Mouse (Mus musculus): Measurements from ENCODE around the gene Cit.
A peak's percentile ranks its signal among the peaks of the same experiment; 100 is the strongest.

Cit gene

GRCm38 (mm10) chr5:115909106-115909505 lies 64.0 kb downstream of the Cit start:
- peak; percentile 39 to 82 for DNase-seq (ENCODE audit: inconsistent age in 2 of 2, low spot score in 1 of 2)

DNA sequence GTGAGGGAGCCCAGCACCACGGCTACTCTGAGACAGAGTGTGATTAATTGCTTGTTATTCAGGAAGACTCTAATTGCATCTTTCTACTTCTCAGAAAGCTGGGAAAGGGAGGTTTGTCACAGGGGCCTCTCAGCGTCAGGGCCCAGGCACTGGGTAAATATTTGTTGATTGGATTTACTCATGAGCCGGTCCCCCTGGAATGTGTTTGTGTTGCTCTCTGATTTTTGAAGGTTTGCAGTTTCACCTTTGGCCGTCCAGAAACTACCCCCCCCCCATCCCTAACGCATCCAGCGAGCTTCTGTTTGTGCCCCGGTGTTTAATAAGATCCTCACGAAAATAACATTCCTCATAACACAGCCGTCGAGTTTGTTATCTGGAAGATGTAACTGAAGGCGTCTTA lies 65.4 kb downstream of the Cit start:
- DNase-seq (ENCODE audit: inconsistent age in 2 of 2, low spot score in 1 of 2): no peak

DNA sequence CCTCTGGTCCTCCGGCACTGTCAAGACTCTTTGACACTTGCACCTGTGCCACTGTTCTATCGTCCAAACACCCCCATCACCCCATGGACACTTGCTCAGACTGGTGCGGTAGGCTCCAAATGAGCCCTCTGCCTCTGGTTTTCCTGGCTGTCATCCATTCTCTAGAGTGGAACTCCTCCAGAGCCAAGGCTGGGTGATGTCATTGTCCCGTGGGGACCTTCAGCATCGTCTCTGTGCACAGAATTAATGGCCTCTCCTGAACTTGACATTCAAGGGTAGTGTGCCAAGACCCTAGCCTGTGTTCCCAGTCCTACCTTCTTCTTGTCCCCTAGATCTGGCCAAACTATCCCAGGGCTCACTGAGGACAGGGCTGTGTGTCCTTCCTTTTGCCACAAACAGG lies 70.4 kb downstream of the Cit start:
- DNase-seq (ENCODE audit: inconsistent age in 2 of 2, low spot score in 1 of 2): peak; percentile 75 to 89

GRCm38 (mm10) chr5:115917960-115918359 lies 72.9 kb downstream of the Cit start:
- DNase-seq (ENCODE audit: inconsistent age in 2 of 2, low spot score in 1 of 2): no peak

GRCm38 (mm10) chr5:115918597-115919351 lies 73.7 kb downstream of the Cit start:
- DNase-seq (ENCODE audit: inconsistent age in 2 of 2, low spot score in 1 of 2): no peak

- DNase-seq (ENCODE audit: inconsistent age in 2 of 2, low spot score in 1 of 2): no peak
These were observed 76.9 kb downstream of the Cit start for GRCm38 (mm10) chr5:115921990-115922389.

- DNase-seq (ENCODE audit: inconsistent age in 2 of 2, low spot score in 1 of 2): no peak
These were observed 79.9 kb downstream of the Cit start for GRCm38 (mm10) chr5:115924946-115925345.

DNA sequence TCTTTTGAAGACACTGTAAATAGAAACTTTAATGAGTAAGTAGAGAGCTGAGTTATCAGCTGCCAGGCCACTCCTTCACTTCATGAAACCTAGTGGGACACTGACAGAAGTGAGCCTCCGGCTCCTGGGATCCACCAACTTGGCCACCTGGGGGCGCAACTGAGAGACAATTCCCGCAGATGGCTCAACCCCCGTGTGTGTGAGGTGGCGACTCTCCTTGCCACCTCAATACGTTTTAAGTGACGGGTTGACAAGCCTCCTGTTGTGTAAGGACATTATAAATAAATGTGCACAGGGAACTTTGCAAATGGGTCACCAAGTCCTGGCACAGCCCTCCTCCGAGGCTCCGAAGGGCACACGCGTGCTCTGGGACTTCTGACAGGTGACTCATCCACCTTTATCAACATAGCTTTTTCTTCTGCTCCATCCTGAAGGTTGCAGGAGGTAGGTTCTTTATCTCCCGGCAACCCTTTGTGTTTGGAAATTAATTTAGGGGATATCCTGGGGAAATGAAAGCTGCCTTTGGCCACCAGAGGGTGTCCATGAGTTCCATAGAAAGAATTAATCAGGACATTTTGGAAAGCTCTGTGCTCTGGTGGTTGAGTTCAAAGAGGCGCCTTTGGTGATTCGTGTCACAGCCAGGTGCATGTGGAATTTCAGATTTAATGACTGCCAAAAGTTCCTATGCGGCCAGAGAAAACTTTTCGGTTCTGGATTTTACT lies 83.9 kb downstream of the Cit start:
- DNase-seq (ENCODE audit: inconsistent age in 2 of 2, low spot score in 1 of 2): peak; percentile 67 to 89

DNA sequence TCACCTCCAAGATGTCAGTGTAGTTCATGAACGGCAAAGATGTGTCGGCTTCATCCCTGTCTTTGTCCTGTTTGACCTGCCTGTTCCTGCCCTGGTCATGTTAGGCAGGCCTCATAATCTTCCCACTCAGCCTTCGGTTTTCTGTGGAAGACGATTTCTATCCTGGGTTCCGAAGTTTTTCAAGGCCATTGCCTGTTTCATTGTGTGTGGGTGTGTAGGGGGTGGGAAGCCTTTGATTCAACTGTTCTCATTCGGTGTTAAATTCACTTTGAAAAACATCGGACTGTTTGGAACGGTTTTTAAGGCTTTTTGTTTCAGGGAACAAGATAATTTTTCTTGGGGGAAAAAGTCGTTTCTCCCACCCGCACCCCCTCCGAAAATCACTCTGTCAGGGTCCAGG lies 87.2 kb downstream of the Cit start:
- DNase-seq (ENCODE audit: inconsistent age in 2 of 2, low spot score in 1 of 2): no peak

- DNase-seq (ENCODE audit: inconsistent age in 2 of 2, low spot score in 1 of 2): no peak
These were observed 91.8 kb downstream of the Cit start for GRCm38 (mm10) chr5:115936851-115937250.

GRCm38 (mm10) chr5:115937566-115937965 lies 92.5 kb downstream of the Cit start:
- peak; percentile 20 to 64 for DNase-seq (ENCODE audit: inconsistent age in 2 of 2, low spot score in 1 of 2)

GRCm38 (mm10) chr5:115938999-115939398 lies 93.9 kb downstream of the Cit start:
- DNase-seq (ENCODE audit: inconsistent age in 2 of 2, low spot score in 1 of 2): no peak

GRCm38 (mm10) chr5:115942389-115942788 lies 97.3 kb downstream of the Cit start:
- no peak for DNase-seq (ENCODE audit: inconsistent age in 2 of 2, low spot score in 1 of 2)

- no peak for DNase-seq (ENCODE audit: inconsistent age in 2 of 2, low spot score in 1 of 2)
These were observed 99.9 kb downstream of the Cit start for GRCm38 (mm10) chr5:115944791-115945490.

GRCm38 (mm10) chr5:115947622-115948353 lies 102.7 kb downstream of the Cit start:
- DNase-seq (ENCODE audit: inconsistent age in 2 of 2, low spot score in 1 of 2): no peak

DNA sequence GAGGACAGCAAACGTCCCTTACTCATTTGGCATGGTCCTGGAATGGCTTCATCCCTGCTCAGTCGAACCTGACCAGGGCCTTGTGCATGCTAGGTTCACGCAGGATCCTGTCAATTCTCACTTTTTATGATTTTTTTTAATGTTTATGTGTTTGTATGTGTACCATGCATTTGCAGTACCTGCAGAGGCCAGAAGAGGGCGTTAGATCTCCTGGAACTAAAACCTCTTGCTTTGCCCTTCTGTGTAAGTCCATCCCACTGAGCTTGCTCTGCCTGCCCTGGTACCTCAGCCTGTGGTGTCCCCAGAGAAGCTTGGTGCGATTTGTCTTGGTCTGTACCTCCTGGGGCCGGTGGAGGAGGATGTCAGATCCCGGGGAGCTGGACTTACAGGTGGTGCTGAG lies 105.9 kb downstream of the Cit start:
- no peak for DNase-seq (ENCODE audit: inconsistent age in 2 of 2, low spot score in 1 of 2)

- DNase-seq (ENCODE audit: inconsistent age in 2 of 2, low spot score in 1 of 2): peak in 1 of 2 experiments; percentile 56
These were observed 108.1 kb downstream of the Cit start for GRCm38 (mm10) chr5:115953173-115953572.

DNA sequence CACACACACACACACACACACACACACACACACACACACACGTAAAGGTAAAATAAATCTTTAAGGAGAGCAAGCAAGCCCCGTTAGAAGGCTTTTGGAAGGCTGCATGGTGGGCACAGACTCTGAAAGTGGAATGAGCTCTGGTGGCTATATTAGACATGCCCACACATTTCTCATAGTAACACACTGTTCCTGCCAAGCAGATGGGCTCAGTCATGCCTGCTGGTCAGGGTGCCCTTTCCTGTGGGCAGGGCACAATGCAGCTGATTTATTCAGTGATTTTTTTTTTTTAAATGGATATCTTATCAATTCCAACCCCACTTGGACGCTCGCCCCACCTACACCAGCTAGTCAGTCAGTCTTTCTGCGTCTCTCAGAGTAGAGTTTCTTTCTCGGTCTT lies 109.0 kb downstream of the Cit start:
- DNase-seq (ENCODE audit: inconsistent age in 2 of 2, low spot score in 1 of 2): peak in 1 of 2 experiments; percentile 70

GRCm38 (mm10) chr5:115954549-115954948 lies 109.5 kb downstream of the Cit start:
- DNase-seq (ENCODE audit: inconsistent age in 2 of 2, low spot score in 1 of 2): peak; percentile 89 to 96

DNA sequence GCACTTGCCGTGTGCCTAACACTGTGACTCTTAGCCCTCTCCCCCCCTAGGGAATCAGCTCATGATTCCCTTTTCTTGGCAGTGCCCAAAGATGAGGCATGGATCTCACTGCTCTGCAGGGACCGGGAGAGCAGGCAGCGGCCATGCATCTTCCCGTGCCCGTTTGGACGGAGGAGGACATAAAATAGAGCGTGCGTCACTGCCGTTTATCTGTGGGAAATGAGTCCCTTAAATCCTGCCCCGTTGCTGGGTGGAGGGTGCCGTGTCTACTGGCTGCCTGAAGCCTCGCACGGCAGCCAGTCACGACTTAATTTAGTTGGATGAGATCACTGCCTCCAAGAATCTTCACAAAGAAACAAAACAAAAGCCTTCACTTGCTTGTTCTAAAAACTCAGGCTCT lies 110.1 kb downstream of the Cit start:
- peak; percentile 65 to 88 for DNase-seq (ENCODE audit: inconsistent age in 2 of 2, low spot score in 1 of 2)

DNA sequence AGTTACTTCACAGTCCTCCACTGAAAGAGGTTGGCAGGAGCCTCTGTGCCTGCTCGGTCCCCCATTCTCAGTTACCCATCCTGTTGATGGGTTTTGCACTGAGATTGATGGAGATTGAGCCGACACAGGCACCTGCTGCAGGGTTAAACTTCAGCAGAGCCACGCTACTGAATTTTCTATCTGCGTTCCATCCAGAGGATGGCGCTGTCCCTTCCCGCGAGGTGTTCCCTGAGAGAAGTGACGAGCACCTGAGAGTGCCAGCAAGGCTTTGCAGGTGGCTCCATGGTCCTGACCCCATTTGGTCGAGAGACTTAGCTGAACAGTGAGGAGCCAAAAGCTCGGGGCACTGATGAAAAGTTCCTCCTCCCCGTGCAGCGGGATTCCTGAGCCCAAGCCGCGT lies 111.0 kb downstream of the Cit start:
- DNase-seq (ENCODE audit: inconsistent age in 2 of 2, low spot score in 1 of 2): no peak

Measured in adrenal gland, adult (tissue).